Comparison of ENCODE assay signal across 19 mouse cellular contexts in genomic region chr5:32759662-32760061, GRCm38 (mm10). TPM values are rescaled to one million over a fixed set of nuclear protein-coding genes. Genes with fewer than 3 reads are reported as not detected.
DNase-seq lines count a peak whose midpoint lies in the region; ATAC-seq and TF ChIP-seq lines count a peak whose summit lies in the region.
"Had no signal": no experiment of that assay in that cellular context is flagged by ENCODE, and none has a peak within 500 bp of the region (broad histone marks: within the 10 kb centered on the region; RNA-seq: fewer than 3 reads in every experiment).

No protein-coding gene starts in this region.

- no peak overlapping the region for H3K4me3 ChIP-seq in ES-E14 (ENCODE audit: insufficient read depth in 1 of 2, low read depth in 1 of 2, low read length in 2 of 2, poor library complexity in 1 of 2, severe bottlenecking in 1 of 2)
- H3K4me3 ChIP-seq in hindbrain, embryonic 16.5 days (ENCODE audit: low read length): no peak overlapping the region
- H3K4me3 ChIP-seq: embryonic facial prominence, embryonic 12.5 days; forebrain, embryonic 15.5 days; heart, embryonic 13.5 days had no signal

- H3K27ac ChIP-seq in ES-E14 (ENCODE audit: insufficient read depth, low read depth, low read length, poor library complexity, severe bottlenecking): no peak overlapping the region
- no peak overlapping the region for H3K27ac ChIP-seq in hindbrain, embryonic 16.5 days (ENCODE audit: low read depth, low read length)
- H3K27ac ChIP-seq: embryonic facial prominence, embryonic 12.5 days; forebrain, embryonic 15.5 days; heart, embryonic 13.5 days; hindbrain, embryonic 14.5 days had no signal

- WGBS in hindbrain, embryonic 16.5 days: 75% methylated on average over 2 of the region's 2 CpGs

- 0 out of 2 replicates have a peak, but pooled peaks have one; percentile 26 for ATAC-seq in megakaryocyte progenitor cell, adult 5-6 weeks (replicated peaks; ENCODE audit: poor library complexity)
- ATAC-seq in hindbrain, embryonic 16.5 days: no peak
- ATAC-seq: forebrain, embryonic 15.5 days; Patski had no signal

- no peaks in the 10 kb centered on the region for H3K27me3 ChIP-seq in hindbrain, embryonic 16.5 days (replicated peaks; ENCODE audit: control insufficient read depth, insufficient read depth, low read length)
- H3K27me3 ChIP-seq: embryonic facial prominence, embryonic 12.5 days; forebrain, embryonic 15.5 days; Patski had no signal

- no peak overlapping the region for H3K9ac ChIP-seq in ES-E14 (ENCODE audit: insufficient read depth, low read depth, low read length, poor library complexity, severe bottlenecking)
- no peak overlapping the region for H3K9ac ChIP-seq in hindbrain, embryonic 16.5 days (ENCODE audit: low read depth, low read length)
- H3K9ac ChIP-seq: embryonic facial prominence, embryonic 12.5 days; forebrain, embryonic 15.5 days; heart, embryonic 13.5 days; hindbrain, embryonic 14.5 days had no signal

- no peak overlapping the region for H3K4me2 ChIP-seq in hindbrain, embryonic 16.5 days (ENCODE audit: low read length)
- H3K4me2 ChIP-seq: embryonic facial prominence, embryonic 12.5 days; forebrain, embryonic 15.5 days; heart, embryonic 13.5 days; hindbrain, embryonic 14.5 days had no signal

- peaks cover 15% of the 10 kb centered on the region for H3K36me3 ChIP-seq in ES-E14 (ENCODE audit: control insufficient read depth, insufficient read depth, low read length, poor library complexity, severe bottlenecking)
- H3K36me3 ChIP-seq in hindbrain, embryonic 16.5 days (ENCODE audit: control insufficient read depth, insufficient read depth, low read length): peaks cover 12% of the 10 kb centered on the region

- H3K4me1 ChIP-seq in ES-E14 (ENCODE audit: control insufficient read depth in 2 of 2, insufficient read depth in 2 of 2, low read length in 2 of 2, poor library complexity in 1 of 2): no peaks in the 10 kb centered on the region
- no peaks in the 10 kb centered on the region for H3K4me1 ChIP-seq in hindbrain, embryonic 16.5 days (ENCODE audit: control insufficient read depth, insufficient read depth, low read depth, low read length)
- H3K4me1 ChIP-seq: embryonic facial prominence, embryonic 12.5 days; forebrain, embryonic 15.5 days had no signal

- in situ Hi-C loops in ES-E14 (cut with MboI; ENCODE audit: low sequenced_read_pairs in 2 of 2, unreplicated experiment in 2 of 2): no loop called here

- no peaks in the 10 kb centered on the region for H3K9me3 ChIP-seq in ES-E14 (ENCODE audit: control insufficient read depth, insufficient read depth, low read depth, low read length)
- no peaks in the 10 kb centered on the region for H3K9me3 ChIP-seq in hindbrain, embryonic 16.5 days (ENCODE audit: control insufficient read depth, low read length)
- H3K9me3 ChIP-seq: embryonic facial prominence, embryonic 12.5 days; forebrain, embryonic 15.5 days; heart, embryonic 13.5 days had no signal

- peak; percentile 64 for DNase-seq in 416B (ENCODE audit: low read depth)
- no peak for DNase-seq in ES-E14 (ENCODE audit: low read depth, low spot score)
- DNase-seq in induced T-regulatory cell, adult 2 months (ENCODE audit: low read depth): peak; percentile 41
- no peak for DNase-seq in layer of hippocampus, adult 11-12 months (ENCODE audit: low spot score)
- DNase-seq in lung, postnatal 14 days: no peak
- DNase-seq: adrenal gland, adult 8-10 months; adrenal gland, postnatal 36 days; cerebellum, adult 11-12 months; cerebellum, adult 9-10 months; cerebellum, postnatal 25 days; gastrocnemius, postnatal 36 days; kidney, adult 11 months had no signal

TF ChIP-seq in ES-E14, 5 proteins besides CTCF, POLR2A, EP300 and RAD21:
- TF ChIP-seq ZNF384 (IDR thresholded peaks at IDR 0.05; ENCODE audit: low read depth, low read length) (0 out of 2 replicates have a peak, but pooled peaks have one; percentile 21), ZC3H11A (IDR thresholded peaks at IDR 0.05; ENCODE audit: borderline replicate concordance, low read depth, low read length) (no peak), MAFK (IDR thresholded peaks at IDR 0.05; ENCODE audit: insufficient read depth, low read depth, low read length) (no peak)

RNA-seq across cellular contexts. Expression of gene Pisd, which starts 25.8 kb away (rescaled TPM):
- total RNA-seq in ES-E14 (2012; rRNA removed): 75.4 and 87.5 TPM in 2 replicates
- total RNA-seq in megakaryocyte progenitor cell, adult 5-6 weeks (2015): 32.3 and 33.8 TPM in 2 replicates
- 34.5 and 38.9 TPM in 2 replicates for total RNA-seq in megakaryocyte progenitor cell, adult 5-6 weeks (2017)
- 94.9 and 99.7 TPM in 2 replicates for polyA plus RNA-seq in hindbrain, embryonic 16.5 days (2015; fragmentation: Nextera tagmentation; extraction: Ambion mirVana)

Comparison
In these comparisons a context has a peak if more than half of its experiments do, and no peak if none do; other contexts are left out.
1. DNase-seq: peak in 416B (single experiment) and induced T-regulatory cell, adult 2 months (single experiment); none in ES-E14 (single experiment), layer of hippocampus, adult 11-12 months (single experiment) and lung, postnatal 14 days (single experiment).